Mouse (Mus musculus): ENCODE data around the gene D10Wsu102e. TPM values are rescaled to one million over a fixed set of nuclear protein-coding genes. Genes with fewer than 3 reads are reported as not detected.
"Not testable (repeated sequence)": the region's sequence is repeated elsewhere in the genome, so short reads cannot be mapped to it uniquely, and the experiment has no call there.

The D10Wsu102e gene
- polyA plus RNA-seq, 1 experiment from 2014 or later, result 0.58 TPM

- Histone ChIP-seq H3K9me3 (ENCODE audit: control insufficient read depth, low read length) (no peaks in the 10 kb centered on the region), H3K4me2 (ENCODE audit: low read depth, low read length) (no peak overlapping the region), H3K27me3 (ENCODE audit: control insufficient read depth, insufficient read depth, low read depth, low read length) (no peaks in the 10 kb centered on the region), H3K27ac (ENCODE audit: low read length) (0 out of 2 replicates have a peak overlapping the region, but pooled peaks have one; percentile 16), H3K9ac (ENCODE audit: low read length) (no peak overlapping the region), H3K36me3 (ENCODE audit: control insufficient read depth, insufficient read depth, low read length) (no peaks in the 10 kb centered on the region), H3K4me3 (ENCODE audit: low read length) (no peak overlapping the region), H3K4me1 (replicated peaks; ENCODE audit: control insufficient read depth, insufficient read depth, low read length) (peaks cover 16% of the 10 kb centered on the region)
- WGBS, result 42% methylated on average over 9 of the region's 9 CpGs
- peak; percentile 81 for ATAC-seq (ENCODE audit: low read depth)
These were observed 18.2 kb downstream of the D10Wsu102e start for GRCm38 (mm10) chr10:83378083-83378833.

GRCm38 (mm10) chr10:83380501-83380900 is 20.5 kb downstream of the D10Wsu102e start:
- H3K9me3 ChIP-seq (ENCODE audit: control insufficient read depth, low read length), result no peaks in the 10 kb centered on the region
- no peaks in the 10 kb centered on the region for H3K27me3 ChIP-seq (ENCODE audit: control insufficient read depth, insufficient read depth, low read depth, low read length)
- WGBS, result 89% methylated on average over 2 of the region's 2 CpGs
- no peak for ATAC-seq (ENCODE audit: low read depth)
- H3K27ac ChIP-seq (ENCODE audit: low read length), result no peak overlapping the region
- no peak overlapping the region for H3K9ac ChIP-seq (ENCODE audit: low read length)
- H3K36me3 ChIP-seq (ENCODE audit: control insufficient read depth, insufficient read depth, low read length), result no peaks in the 10 kb centered on the region
- H3K4me1 ChIP-seq (replicated peaks; ENCODE audit: control insufficient read depth, insufficient read depth, low read length), result peaks cover 13% of the 10 kb centered on the region
- no peak overlapping the region for H3K4me2 ChIP-seq (ENCODE audit: low read depth, low read length)
- H3K4me3 ChIP-seq (ENCODE audit: low read length), result no peak overlapping the region

GRCm38 (mm10) chr10:83382528-83382927 is 22.5 kb downstream of the D10Wsu102e start:
- Histone ChIP-seq H3K4me3 (ENCODE audit: low read length) (no peak overlapping the region), H3K9me3 (ENCODE audit: control insufficient read depth, low read length) (no peaks in the 10 kb centered on the region), H3K36me3 (ENCODE audit: control insufficient read depth, insufficient read depth, low read length) (no peaks in the 10 kb centered on the region), H3K9ac (ENCODE audit: low read length) (no peak overlapping the region), H3K27ac (ENCODE audit: low read length) (no peak overlapping the region), H3K27me3 (ENCODE audit: control insufficient read depth, insufficient read depth, low read depth, low read length) (no peaks in the 10 kb centered on the region), H3K4me2 (ENCODE audit: low read depth, low read length) (no peak overlapping the region), H3K4me1 (replicated peaks; ENCODE audit: control insufficient read depth, insufficient read depth, low read length) (peaks cover 9% of the 10 kb centered on the region)
- WGBS, result 73% methylated on average over 4 of the region's 4 CpGs
- ATAC-seq (ENCODE audit: low read depth), result no peak

- no peaks in the 10 kb centered on the region for H3K27me3 ChIP-seq (ENCODE audit: control insufficient read depth, insufficient read depth, low read depth, low read length)
- no peak overlapping the region for H3K4me3 ChIP-seq (ENCODE audit: low read length)
- H3K9me3 ChIP-seq (ENCODE audit: control insufficient read depth, low read length), result no peaks in the 10 kb centered on the region
- no peak overlapping the region for H3K4me2 ChIP-seq (ENCODE audit: low read depth, low read length)
- no peaks in the 10 kb centered on the region for H3K36me3 ChIP-seq (ENCODE audit: control insufficient read depth, insufficient read depth, low read length)
- no peak overlapping the region for H3K27ac ChIP-seq (ENCODE audit: low read length)
- WGBS, result 46% methylated on average over 2 of the region's 2 CpGs
- no peak for ATAC-seq (ENCODE audit: low read depth)
- H3K9ac ChIP-seq (ENCODE audit: low read length), result no peak overlapping the region
- peaks cover 7% of the 10 kb centered on the region for H3K4me1 ChIP-seq (replicated peaks; ENCODE audit: control insufficient read depth, insufficient read depth, low read length)
These were observed 23.0 kb downstream of the D10Wsu102e start for GRCm38 (mm10) chr10:83382988-83383387.

GRCm38 (mm10) chr10:83383863-83384262 is 23.8 kb downstream of the D10Wsu102e start:
- WGBS, result 86% methylated on average over 13 of the region's 13 CpGs

GRCm38 (mm10) chr10:83384456-83385215 is 24.6 kb downstream of the D10Wsu102e start:
- H3K36me3 ChIP-seq (ENCODE audit: control insufficient read depth, insufficient read depth, low read length), result no peaks in the 10 kb centered on the region
- no peak overlapping the region for H3K9ac ChIP-seq (ENCODE audit: low read length)
- H3K27me3 ChIP-seq (ENCODE audit: control insufficient read depth, insufficient read depth, low read depth, low read length), result no peaks in the 10 kb centered on the region
- no peak overlapping the region for H3K4me2 ChIP-seq (ENCODE audit: low read depth, low read length)
- WGBS, result 88% methylated on average over 8 of the region's 8 CpGs
- H3K27ac ChIP-seq (ENCODE audit: low read length), result no peak overlapping the region
- no peaks in the 10 kb centered on the region for H3K9me3 ChIP-seq (ENCODE audit: control insufficient read depth, low read length)
- no peak overlapping the region for H3K4me3 ChIP-seq (ENCODE audit: low read length)
- no peaks in the 10 kb centered on the region for H3K4me1 ChIP-seq (replicated peaks; ENCODE audit: control insufficient read depth, insufficient read depth, low read length)
- no peak for ATAC-seq (ENCODE audit: low read depth)

More at GRCm38 (mm10) chr10:83383863-83384262, 23.8 kb downstream of the D10Wsu102e start:
- Histone ChIP-seq H3K27me3 (ENCODE audit: control insufficient read depth, insufficient read depth, low read depth, low read length) (no peaks in the 10 kb centered on the region), H3K9me3 (ENCODE audit: control insufficient read depth, low read length) (no peaks in the 10 kb centered on the region), H3K4me3 (ENCODE audit: low read length) (no peak overlapping the region), H3K4me2 (ENCODE audit: low read depth, low read length) (no peak overlapping the region), H3K27ac (ENCODE audit: low read length) (no peak overlapping the region), H3K9ac (ENCODE audit: low read length) (no peak overlapping the region), H3K36me3 (ENCODE audit: control insufficient read depth, insufficient read depth, low read length) (no peaks in the 10 kb centered on the region), H3K4me1 (replicated peaks; ENCODE audit: control insufficient read depth, insufficient read depth, low read length) (no peaks in the 10 kb centered on the region)
- ATAC-seq (ENCODE audit: low read depth), result no peak

GRCm38 (mm10) chr10:83385330-83385910 is 25.4 kb downstream of the D10Wsu102e start:
- ATAC-seq (ENCODE audit: low read depth), result no peak
- H3K9ac ChIP-seq (ENCODE audit: low read length), result no peak overlapping the region
- no peaks in the 10 kb centered on the region for H3K4me1 ChIP-seq (replicated peaks; ENCODE audit: control insufficient read depth, insufficient read depth, low read length)
- WGBS, result 92% methylated on average over 7 of the region's 7 CpGs
- no peaks in the 10 kb centered on the region for H3K36me3 ChIP-seq (ENCODE audit: control insufficient read depth, insufficient read depth, low read length)
- H3K27ac ChIP-seq (ENCODE audit: low read length), result no peak overlapping the region
- H3K4me2 ChIP-seq (ENCODE audit: low read depth, low read length), result no peak overlapping the region
- H3K9me3 ChIP-seq (ENCODE audit: control insufficient read depth, low read length), result no peaks in the 10 kb centered on the region
- H3K4me3 ChIP-seq (ENCODE audit: low read length), result no peak overlapping the region
- H3K27me3 ChIP-seq (ENCODE audit: control insufficient read depth, insufficient read depth, low read depth, low read length), result no peaks in the 10 kb centered on the region

- no peak overlapping the region for H3K4me2 ChIP-seq (ENCODE audit: low read depth, low read length)
- 84% methylated on average over 2 of the region's 2 CpGs for WGBS
- no peaks in the 10 kb centered on the region for H3K9me3 ChIP-seq (ENCODE audit: control insufficient read depth, low read length)
These were observed 37.3 kb downstream of the D10Wsu102e start for GRCm38 (mm10) chr10:83397336-83397735.

GRCm38 (mm10) chr10:83400896-83401295 is 40.9 kb downstream of the D10Wsu102e start:
- H3K4me2 ChIP-seq (ENCODE audit: low read depth, low read length); H3K36me3 ChIP-seq (ENCODE audit: control insufficient read depth, insufficient read depth, low read length); ATAC-seq (ENCODE audit: low read depth); H3K27me3 ChIP-seq (ENCODE audit: control insufficient read depth, insufficient read depth, low read depth, low read length); H3K4me1 ChIP-seq (replicated peaks; ENCODE audit: control insufficient read depth, insufficient read depth, low read length); H3K27ac ChIP-seq (ENCODE audit: low read length); H3K9me3 ChIP-seq (ENCODE audit: control insufficient read depth, low read length); H3K4me3 ChIP-seq (ENCODE audit: low read length); H3K9ac ChIP-seq (ENCODE audit: low read length): not testable (repeated sequence)
- whole genome bisulfite sequencing, result 53% methylated on average over 6 of the region's 7 CpGs

More at GRCm38 (mm10) chr10:83397336-83397735, 37.3 kb downstream of the D10Wsu102e start:
- no peaks in the 10 kb centered on the region for H3K27me3 ChIP-seq (ENCODE audit: control insufficient read depth, insufficient read depth, low read depth, low read length)
- no peak overlapping the region for H3K27ac ChIP-seq (ENCODE audit: low read length)
- no peak for ATAC-seq (ENCODE audit: low read depth)
- H3K4me3 ChIP-seq (ENCODE audit: low read length), result no peak overlapping the region
- no peaks in the 10 kb centered on the region for H3K36me3 ChIP-seq (ENCODE audit: control insufficient read depth, insufficient read depth, low read length)
- no peaks in the 10 kb centered on the region for H3K4me1 ChIP-seq (replicated peaks; ENCODE audit: control insufficient read depth, insufficient read depth, low read length)
- H3K9ac ChIP-seq (ENCODE audit: low read length), result no peak overlapping the region
